Mouse (Mus musculus) forebrain, embryonic 14.5 days (tissue): Measurements from ENCODE around the gene Ogn. TPM values are rescaled to one million over a fixed set of nuclear protein-coding genes. Genes with fewer than 3 reads are reported as not detected.
A peak's percentile ranks its signal among the peaks of the same experiment; 100 is the strongest.

Experiments used
- ATAC-seq: fragments of 200-750 bp; cut with Nextera tagmentation; 2 replicates; pipeline ENCODE4 v1.8.0; 2017; ENCODE audit warnings: mild to moderate bottlenecking, moderate library complexity
- DNase-seq: peaks from one replicate; pipeline ENCODE4 v3.0.0-alpha.2; 2015; ENCODE audit warnings: low spot score
- H3K27ac ChIP-seq: fragments of 300-500 bp; sonication (generic); 2 replicates; pipeline ENCODE4 v1.5.1; 2014; ENCODE audit warnings: low read depth, mild to moderate bottlenecking, control low read depth, low read length, moderate library complexity
- H3K27me3 ChIP-seq: fragments of 300-500 bp; sonication (generic); replicated peaks from 2 replicates; pipeline ENCODE4 v1.6.1; 2014; ENCODE audit warnings: low read length, control low read depth, mixed read lengths; ENCODE audit not compliant: control insufficient read depth, insufficient read depth
- H3K36me3 ChIP-seq: fragments of 300-500 bp; sonication (generic); 2 replicates; pipeline ENCODE4 v1.6.1; 2014; ENCODE audit warnings: low read length, control low read depth; ENCODE audit not compliant: control insufficient read depth, insufficient read depth
- H3K4me1 ChIP-seq: fragments of 300-500 bp; sonication (generic); 2 replicates; pipeline ENCODE4 v1.6.1; 2014; ENCODE audit warnings: antibody characterized with exemption, low read length, control low read depth; ENCODE audit not compliant: control insufficient read depth, insufficient read depth
- H3K4me2 ChIP-seq: fragments of 300-500 bp; sonication (generic); 2 replicates; pipeline ENCODE4 v1.6.1; 2014; ENCODE audit warnings: mild to moderate bottlenecking, control low read depth, low read length
- H3K4me3 ChIP-seq: fragments of 300-500 bp; sonication (generic); 2 replicates; pipeline ENCODE4 v1.5.1; 2014; ENCODE audit warnings: low read depth, low read length, control low read depth
- H3K9ac ChIP-seq: fragments of 300-500 bp; sonication (generic); 2 replicates; pipeline ENCODE4 v1.6.1; 2014; ENCODE audit warnings: mild to moderate bottlenecking, low read length, control low read depth, moderate library complexity
- H3K9me3 ChIP-seq: fragments of 300-500 bp; sonication (generic); replicated peaks from 2 replicates; pipeline ENCODE4 v1.6.1; 2016; ENCODE audit warnings: low read length, control low read depth, mixed read lengths; ENCODE audit not compliant: control insufficient read depth
- WGBS: fragments of 180-500 bp; shearing (Covaris S2); extraction: QIAGEN DNeasy Blood & Tissue Kit; methylation state at CpG from one replicate; pipeline ENCODE4 v1.1.7; 2014; 5-methylcytosine and 5-hydroxymethylcytosine counted together
- polyA plus RNA-seq: library from polyadenylated mRNA; unstranded; fragments of >200 nt; fragmentation: Nextera tagmentation; extraction: Ambion mirVana; gene quantifications from 2 replicates; pipeline ENCODE4 v1.2.1, GENCODE M21; 2014

Ogn gene
- polyA plus RNA-seq, 1 experiment from 2014 or later, result 10.8 TPM

DNA sequence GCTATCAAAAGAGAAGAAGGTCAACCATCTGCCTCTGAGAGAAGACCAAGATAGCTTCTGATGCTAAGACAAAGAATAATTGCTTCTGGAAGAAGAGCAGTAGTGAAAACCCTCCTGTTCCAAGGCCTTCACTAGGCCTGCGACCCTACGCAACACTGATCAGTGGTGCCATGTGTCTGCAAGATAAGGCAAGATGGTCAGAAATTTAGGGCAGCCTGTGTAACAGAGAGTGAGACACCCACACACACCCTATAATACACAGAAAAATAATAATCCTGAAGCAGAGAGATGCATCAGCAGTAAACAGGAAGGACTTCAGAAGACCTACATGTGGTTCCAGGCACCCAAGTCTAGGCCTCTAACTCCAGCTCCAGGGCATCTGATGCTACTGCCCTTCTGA, 32.1 kb downstream of the Ogn start:
- Histone ChIP-seq H3K27me3 (no peaks in the 10 kb centered on the region), H3K4me3 (no peak overlapping the region), H3K36me3 (no peaks in the 10 kb centered on the region), H3K9me3 (no peaks in the 10 kb centered on the region), H3K4me2 (no peak overlapping the region), H3K4me1 (no peaks in the 10 kb centered on the region), H3K9ac (no peak overlapping the region), H3K27ac (no peak overlapping the region)
- 96% methylated on average over 2 of the region's 2 CpGs for WGBS
- DNase-seq (no peak), ATAC-seq (no peak)

DNA sequence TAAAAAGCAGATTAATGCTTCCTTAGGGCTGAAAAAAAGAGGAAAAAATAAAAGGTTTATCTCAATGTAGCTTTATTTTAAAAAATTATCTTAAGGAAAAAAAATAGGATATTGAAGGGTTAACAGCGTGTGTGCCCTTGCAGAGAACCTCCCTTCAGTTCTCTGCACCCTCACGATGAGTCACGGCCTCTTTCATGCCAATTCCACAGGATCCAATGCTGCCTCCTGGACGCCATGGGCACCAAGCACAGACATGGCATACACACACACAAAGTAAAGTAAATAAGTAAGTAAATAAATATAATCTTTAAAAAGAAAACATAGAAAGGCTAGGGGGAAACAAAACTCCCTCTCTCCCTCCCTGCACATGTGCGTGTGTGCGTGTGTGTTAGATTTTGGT, 34.8 kb downstream of the Ogn start:
- Histone ChIP-seq H3K9ac (no peak overlapping the region), H3K9me3 (no peaks in the 10 kb centered on the region), H3K4me2 (no peak overlapping the region), H3K4me3 (no peak overlapping the region), H3K4me1 (no peaks in the 10 kb centered on the region), H3K27me3 (no peaks in the 10 kb centered on the region), H3K27ac (no peak overlapping the region), H3K36me3 (no peaks in the 10 kb centered on the region)
- no peak for ATAC-seq
- no peak for DNase-seq
- 73% methylated on average over 6 of the region's 6 CpGs for WGBS

DNA sequence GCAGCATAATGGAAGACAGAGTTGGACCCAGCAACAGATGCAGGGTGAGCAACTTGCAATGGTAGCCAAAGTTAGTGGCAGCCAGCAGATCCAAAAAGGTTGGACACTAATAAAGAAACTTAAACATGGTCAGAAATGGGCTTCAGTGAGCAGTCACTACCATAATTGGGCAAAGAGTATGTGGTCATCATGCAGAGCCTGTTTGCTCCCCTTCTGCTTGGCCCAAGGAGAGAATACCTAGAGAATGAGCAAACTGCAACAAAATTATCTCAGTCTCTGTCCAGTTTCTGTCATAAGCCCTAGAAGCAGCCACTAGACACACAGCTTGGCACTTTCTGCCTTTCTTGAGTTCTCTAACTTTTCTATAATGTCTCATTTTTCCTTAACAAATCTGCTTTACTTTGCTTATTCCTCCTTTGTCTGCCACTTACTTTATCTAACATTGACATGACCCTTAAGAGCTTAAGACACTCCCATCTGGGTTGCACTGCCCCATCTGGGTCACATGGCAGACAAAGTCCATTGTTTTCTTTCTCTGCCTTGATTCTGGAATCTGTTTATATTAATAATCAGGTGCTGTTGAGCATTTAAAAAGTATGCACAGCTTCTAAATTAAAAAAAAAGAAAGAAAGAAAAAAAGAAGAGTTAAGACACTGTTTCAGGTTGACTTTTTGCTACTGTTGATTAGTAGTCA, 36.0 kb downstream of the Ogn start:
- H3K4me3 ChIP-seq, result no peak overlapping the region
- no peak for ATAC-seq

DNA sequence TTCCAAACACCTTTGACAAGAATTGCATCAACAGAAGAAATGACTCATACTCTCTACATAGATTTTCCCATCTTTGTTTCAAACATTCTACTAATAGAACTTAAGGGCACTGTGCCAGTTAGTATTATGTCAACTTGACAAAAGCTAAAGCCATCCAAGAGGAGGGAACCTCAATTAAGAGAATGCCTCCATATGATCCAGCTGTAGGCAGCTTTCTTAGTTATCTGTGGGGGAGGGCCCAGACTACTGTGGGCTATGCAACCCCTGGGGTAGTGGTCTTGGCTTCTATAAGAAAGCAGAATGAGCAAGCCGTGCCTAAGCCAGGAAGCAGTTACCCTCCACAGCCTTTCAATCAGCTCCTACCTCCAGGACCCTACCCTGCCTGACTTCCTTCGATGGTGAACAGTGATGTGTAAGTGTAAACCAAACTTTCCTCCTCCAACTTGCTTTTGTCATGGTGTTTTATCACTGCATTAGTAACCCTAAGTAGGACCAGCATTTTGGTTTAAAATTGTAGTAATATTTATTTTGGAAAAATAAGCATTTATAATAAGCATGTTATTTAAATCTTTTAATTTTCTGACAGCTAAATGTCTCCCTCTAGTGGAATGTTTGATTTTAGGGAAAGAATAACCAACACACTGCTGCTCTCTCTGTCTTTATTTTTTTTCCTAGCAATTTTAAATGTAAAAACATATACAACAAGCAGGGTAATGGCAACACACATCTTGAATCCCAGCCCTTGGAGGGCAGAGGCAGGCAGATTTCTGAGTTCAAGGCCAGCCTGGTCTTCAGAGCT, 37.1 kb downstream of the Ogn start:
- ATAC-seq (no peak), DNase-seq (peak; percentile 61)
- 72% methylated on average over 2 of the region's 2 CpGs for WGBS

More for the DNA sequence above, 36.0 kb downstream of the Ogn start:
- no peaks in the 10 kb centered on the region for H3K36me3 ChIP-seq
- H3K27me3 ChIP-seq, result no peaks in the 10 kb centered on the region
- no peaks in the 10 kb centered on the region for H3K9me3 ChIP-seq
- no peak overlapping the region for H3K27ac ChIP-seq
- no peak overlapping the region for H3K9ac ChIP-seq
- DNase-seq, result no peak
- H3K4me2 ChIP-seq, result no peak overlapping the region
- H3K4me1 ChIP-seq, result no peaks in the 10 kb centered on the region

DNA sequence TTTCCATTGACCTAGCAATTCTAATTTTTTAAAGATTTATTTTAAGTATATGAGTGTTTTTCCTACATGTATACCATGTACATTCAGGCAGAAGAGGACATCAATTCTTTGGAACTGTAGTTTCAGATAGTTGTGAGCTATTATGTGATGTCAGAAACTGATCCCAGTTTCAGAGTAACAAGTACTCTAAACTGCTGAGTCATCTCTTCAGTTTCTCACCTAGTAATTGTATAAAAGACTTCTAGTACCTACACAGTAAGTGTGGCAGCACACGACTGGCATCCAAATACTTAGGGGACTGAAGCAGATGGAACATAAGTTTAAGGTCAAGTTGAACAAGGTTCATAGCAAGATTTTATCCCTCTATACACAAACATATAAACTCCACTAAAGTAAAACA, 38.2 kb downstream of the Ogn start:
- Histone ChIP-seq H3K4me2 (no peak overlapping the region), H3K27ac (no peak overlapping the region), H3K9ac (no peak overlapping the region), H3K4me3 (no peak overlapping the region), H3K9me3 (no peaks in the 10 kb centered on the region), H3K36me3 (no peaks in the 10 kb centered on the region), H3K27me3 (no peaks in the 10 kb centered on the region), H3K4me1 (no peaks in the 10 kb centered on the region)
- 74% methylated on average over 1 of the region's 1 CpGs for WGBS
- no peak for DNase-seq
- no peak for ATAC-seq

More for the DNA sequence above, 37.1 kb downstream of the Ogn start:
- Histone ChIP-seq H3K36me3 (no peaks in the 10 kb centered on the region), H3K4me2 (no peak overlapping the region), H3K4me1 (no peaks in the 10 kb centered on the region), H3K27ac (no peak overlapping the region), H3K27me3 (no peaks in the 10 kb centered on the region), H3K9me3 (no peaks in the 10 kb centered on the region), H3K9ac (no peak overlapping the region), H3K4me3 (no peak overlapping the region)

DNA sequence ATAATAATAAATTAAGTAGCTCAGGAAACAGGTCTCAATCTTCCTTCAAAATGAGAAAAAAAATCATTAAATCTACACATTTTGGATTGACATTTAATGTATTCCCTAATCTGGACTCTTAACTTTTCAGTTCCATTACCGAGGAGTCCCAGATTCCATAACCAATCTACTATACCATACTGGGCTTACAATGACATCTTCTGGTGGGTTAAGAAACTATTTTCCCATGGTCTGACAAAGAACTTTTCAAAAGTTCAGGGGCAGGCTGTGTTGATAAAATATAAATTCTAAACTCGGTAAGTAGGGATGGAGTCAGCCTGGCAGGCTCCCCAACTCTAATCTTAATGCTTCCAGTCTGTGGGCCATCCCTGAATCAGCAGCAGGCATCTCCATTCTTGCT, 43.3 kb downstream of the Ogn start:
- WGBS, result 39% methylated on average over 2 of the region's 2 CpGs
- H3K36me3 ChIP-seq, result peaks cover under 1% of the 10 kb centered on the region; the same call in 1 of the 2 replicates
- no peak for ATAC-seq
- H3K9me3 ChIP-seq, result no peaks in the 10 kb centered on the region
- H3K4me1 ChIP-seq, result peaks cover 3% of the 10 kb centered on the region; the same call in 1 of the 2 replicates
- no peak overlapping the region for H3K4me3 ChIP-seq
- H3K27me3 ChIP-seq, result no peaks in the 10 kb centered on the region
- DNase-seq, result no peak
- H3K9ac ChIP-seq, result no peak overlapping the region
- no peak overlapping the region for H3K27ac ChIP-seq
- no peak overlapping the region for H3K4me2 ChIP-seq

DNA sequence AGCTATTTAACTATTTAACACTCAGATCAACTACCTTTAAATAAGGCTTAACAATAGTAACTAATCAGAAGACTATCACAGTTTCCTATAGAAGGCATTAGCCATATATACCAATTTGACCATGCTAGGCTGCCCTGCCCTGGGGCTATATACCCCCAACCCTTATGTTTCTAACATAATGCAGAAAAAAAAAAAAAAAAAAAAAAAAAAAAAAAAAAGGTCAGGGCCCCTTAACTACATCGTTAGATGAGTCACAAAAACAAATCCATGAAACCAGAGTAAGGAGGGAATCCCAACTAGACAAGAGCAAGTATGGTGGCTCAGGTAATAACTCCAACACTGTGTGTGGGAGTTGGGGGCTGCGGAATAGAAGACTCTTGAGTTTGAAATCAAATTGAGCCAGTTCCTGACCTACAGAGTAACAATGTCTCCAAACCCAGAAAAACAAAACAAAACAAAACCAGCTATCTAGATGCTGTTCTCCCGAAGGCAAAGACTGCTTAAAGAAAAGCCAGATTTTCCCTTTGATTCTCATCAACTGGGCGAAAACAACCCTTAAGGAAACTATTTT, 44.0 kb downstream of the Ogn start:
- 2% methylated on average over 4 of the region's 4 CpGs for WGBS
- Histone ChIP-seq H3K4me1 (peaks cover 3% of the 10 kb centered on the region; the same call in 1 of the 2 replicates), H3K4me2 (peak overlapping the region; percentile 72), H3K27me3 (no peaks in the 10 kb centered on the region), H3K9ac (peak overlapping the region; percentile 60), H3K4me3 (peak overlapping the region; percentile 59), H3K36me3 (peaks cover 5% of the 10 kb centered on the region; the same call in 1 of the 2 replicates), H3K9me3 (no peaks in the 10 kb centered on the region), H3K27ac (no peak overlapping the region)
- DNase-seq, result no peak
- ATAC-seq, result no peak

DNA sequence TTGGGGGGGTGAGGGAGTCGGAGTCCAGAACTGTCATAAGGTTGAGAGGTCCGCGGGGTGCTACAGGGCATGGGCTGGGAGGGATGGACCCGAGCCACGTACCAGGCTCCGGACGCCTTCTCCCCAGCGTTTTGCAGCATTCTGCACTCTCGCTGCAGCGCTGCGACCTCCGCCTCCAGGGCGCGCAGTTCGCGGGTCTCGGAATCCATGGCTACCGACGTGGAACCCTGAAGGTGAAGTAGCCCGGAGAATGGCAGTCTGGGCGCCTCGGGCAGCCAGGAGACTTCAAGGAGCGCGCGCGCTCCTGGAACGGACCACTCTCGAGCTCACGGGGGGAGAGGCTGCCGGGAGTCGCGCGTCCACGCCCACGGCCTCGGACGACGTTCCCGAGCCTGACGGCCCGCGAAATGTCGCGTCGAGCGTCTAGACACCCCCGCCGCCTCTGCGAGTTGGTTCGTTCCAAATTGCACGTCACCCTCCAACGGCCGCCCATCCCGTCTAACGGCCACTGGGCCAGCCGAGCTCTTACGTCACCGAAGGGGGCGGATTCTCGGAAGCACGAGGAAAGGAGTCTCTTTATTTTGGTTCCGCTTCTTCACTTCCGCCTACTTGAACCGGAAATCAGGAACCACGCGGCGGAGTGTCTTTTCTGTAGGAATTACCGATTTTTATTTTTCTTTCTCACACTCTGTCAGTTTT, 44.8 kb downstream of the Ogn start, which contains the start of the genes Cenpp and Nol8:
TSS of gene Cenpp (minus strand) at position 305 of the 699 bp plus-strand sequence.
TSS of gene Nol8 (plus strand) at position 598 of the 699 bp plus-strand sequence.
- peak within 1 kb of the TSS; percentile 75 for H3K4me3 ChIP-seq
- ATAC-seq, result peak; percentile 100
- H3K27ac ChIP-seq, result peak within 1 kb of the TSS; percentile 27; the same call in 1 of the 2 replicates
- peak within 1 kb of the TSS; percentile 85 for H3K4me2 ChIP-seq
- H3K4me1 ChIP-seq, result peaks cover 3% of the 10 kb centered on the region; the same call in 1 of the 2 replicates
- WGBS, result under 1% methylated on average over 68 of the region's 68 CpGs
- H3K9ac ChIP-seq, result peak within 1 kb of the TSS; percentile 63
- DNase-seq, result peak; percentile 100
- peaks cover 11% of the 10 kb centered on the region; the same call in 1 of the 2 replicates for H3K36me3 ChIP-seq
- no peaks in the 10 kb centered on the region for H3K27me3 ChIP-seq
- H3K9me3 ChIP-seq, result no peaks in the 10 kb centered on the region
